Mouse (Mus musculus) myocyte (in vitro differentiated cells): ENCODE results near the gene Dnajb12.

Experiments used
- CEBPB ChIP-seq: IDR thresholded peaks from 2 replicates; pipeline ENCODE4 v1.6.1; 2011; ENCODE audit warnings: mild to moderate bottlenecking, moderate library complexity; ENCODE audit not compliant: poor library complexity, insufficient read depth, severe bottlenecking
- E2F4 ChIP-seq: IDR thresholded peaks from one replicate; pipeline ENCODE4 v1.6.1; 2011; ENCODE audit warnings: mild to moderate bottlenecking, control low read depth, moderate library complexity; ENCODE audit not compliant: insufficient read depth
- MAX ChIP-seq: IDR thresholded peaks from one replicate; pipeline ENCODE4 v1.6.1; 2011; ENCODE audit warnings: low read depth, mild to moderate bottlenecking, control low read depth
- MYOD1 ChIP-seq, 3 experiments: IDR thresholded peaks; one replicate each; pipeline ENCODE4 v1.6.1; 2011; ENCODE audit warnings: control low read depth in 2 of 3, low read depth in 2 of 3, mild to moderate bottlenecking in 2 of 3, moderate library complexity in 1 of 3; ENCODE audit not compliant: insufficient read length in 2 of 3, control insufficient read depth in 1 of 3
- MYOG ChIP-seq, 3 experiments: IDR thresholded peaks; one replicate each; pipeline ENCODE4 v1.6.1; 2011; ENCODE audit warnings: control low read depth in 2 of 3, low read depth in 2 of 3, mild to moderate bottlenecking in 2 of 3; ENCODE audit not compliant: insufficient read length in 2 of 3, control insufficient read depth in 1 of 3, insufficient read depth in 1 of 3
- POLR2A ChIP-seq: IDR thresholded peaks from one replicate; pipeline ENCODE4 v1.6.1; 2011; ENCODE audit warnings: low read depth, mild to moderate bottlenecking, control low read depth, moderate library complexity; ENCODE audit not compliant: insufficient read length
- POLR2AphosphoS2 ChIP-seq: IDR thresholded peaks from one replicate; pipeline ENCODE4 v1.6.1; 2011; ENCODE audit warnings: low read depth, control low read depth; ENCODE audit not compliant: insufficient read length
- REST ChIP-seq: IDR thresholded peaks from one replicate; pipeline ENCODE4 v1.6.1; 2011; ENCODE audit warnings: mild to moderate bottlenecking, control low read depth, moderate library complexity; ENCODE audit not compliant: insufficient read depth, insufficient read length
- SRF ChIP-seq: IDR thresholded peaks from one replicate; pipeline ENCODE4 v1.6.1; 2011; ENCODE audit warnings: low read depth; ENCODE audit not compliant: control insufficient read depth, insufficient read length
- TCF12 ChIP-seq: IDR thresholded peaks from one replicate; pipeline ENCODE4 v1.6.1; 2011; ENCODE audit warnings: mild to moderate bottlenecking, control low read depth; ENCODE audit not compliant: poor library complexity, insufficient read depth, severe bottlenecking
- TCF3 ChIP-seq: IDR thresholded peaks from one replicate; pipeline ENCODE4 v1.6.1; 2011; ENCODE audit warnings: low read depth, control low read depth; ENCODE audit not compliant: insufficient read length
- USF1 ChIP-seq: IDR thresholded peaks from one replicate; pipeline ENCODE4 v1.6.1; 2011; ENCODE audit warnings: low read depth, mild to moderate bottlenecking, control low read depth, moderate library complexity

DNA sequence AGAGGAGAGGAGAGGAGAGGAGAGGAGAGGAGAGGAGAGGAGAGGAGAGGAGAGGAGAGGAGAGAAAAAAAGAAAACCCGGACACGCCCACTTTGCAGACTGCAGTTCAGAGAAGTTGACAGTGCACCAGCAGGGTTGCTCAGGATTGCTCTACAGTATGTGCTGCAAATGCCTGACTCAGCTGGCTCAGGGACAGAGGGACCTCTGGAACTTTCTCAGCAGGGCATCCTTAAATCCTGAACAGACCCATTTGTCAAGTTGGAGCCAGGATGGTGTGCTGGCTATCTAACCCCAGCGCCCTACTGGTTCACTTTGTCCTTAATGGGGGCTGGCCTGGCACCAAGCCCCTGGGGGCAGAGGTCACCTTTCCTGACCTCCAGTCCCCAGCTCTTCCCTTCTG lies 54.7 kb downstream of the Dnajb12 start:
- TF ChIP-seq POLR2A (no peak), CEBPB (peak; percentile 52; the same call in 1 of the 2 replicates), TCF12 (no peak), E2F4 (no peak), POLR2AphosphoS2 (no peak), USF1 (no peak), MAX (no peak), TCF3 (no peak), REST (no peak), MYOD1 (IDR thresholded peaks at IDR 0.05; ENCODE audit: control insufficient read depth in 1 of 3, insufficient read length in 2 of 3, low read depth in 2 of 3) (no peak), MYOG (IDR thresholded peaks at IDR 0.05; ENCODE audit: control insufficient read depth in 1 of 3, insufficient read depth in 1 of 3, insufficient read length in 2 of 3, low read depth in 2 of 3) (no peak), SRF (no peak)
